Mouse (Mus musculus) liver, postnatal 0 days (tissue): ENCODE data around the gene Aarsd1. TPM values are rescaled to one million over a fixed set of nuclear protein-coding genes. Genes with fewer than 3 reads are reported as not detected.

Experiments
- ATAC-seq: fragments of 200-750 bp; cut with Nextera tagmentation; 2 replicates; pipeline ENCODE4 v1.8.0; 2017; ENCODE audit warnings: mild to moderate bottlenecking, moderate library complexity
- DNase-seq: peaks from one replicate; pipeline ENCODE4 v3.0.0-alpha.2; 2016
- H3K27ac ChIP-seq: fragments of 300-500 bp; sonication (generic); 2 replicates; pipeline ENCODE4 v1.5.1; 2014; ENCODE audit warnings: antibody characterized with exemption, moderate library complexity, mild to moderate bottlenecking, low read depth
- H3K27me3 ChIP-seq: fragments of 300-500 bp; sonication (generic); 2 replicates; pipeline ENCODE4 v1.6.1; 2014; ENCODE audit warnings: low read length, control low read depth, mixed read lengths; ENCODE audit not compliant: insufficient read depth
- H3K36me3 ChIP-seq: fragments of 300-500 bp; sonication (generic); replicated peaks from 2 replicates; pipeline ENCODE4 v1.6.1; 2014; ENCODE audit warnings: mild to moderate bottlenecking, control low read depth, low read length, moderate library complexity, mixed read lengths; ENCODE audit not compliant: insufficient read depth
- H3K4me1 ChIP-seq: fragments of 300-500 bp; sonication (generic); 2 replicates; pipeline ENCODE4 v1.6.1; 2014; ENCODE audit warnings: antibody characterized with exemption, mild to moderate bottlenecking, control low read depth; ENCODE audit not compliant: insufficient read depth
- H3K4me2 ChIP-seq: fragments of 300-500 bp; sonication (generic); 2 replicates; pipeline ENCODE4 v1.6.1; 2014; ENCODE audit warnings: low read depth, mild to moderate bottlenecking, low read length, moderate library complexity, mixed read lengths
- H3K4me3 ChIP-seq: fragments of 300-500 bp; sonication (generic); 2 replicates; pipeline ENCODE4 v1.5.1; 2014; ENCODE audit warnings: low read depth, low read length
- H3K9ac ChIP-seq: fragments of 300-500 bp; sonication (generic); replicated peaks from 2 replicates; pipeline ENCODE4 v1.6.1; 2014; ENCODE audit warnings: mild to moderate bottlenecking, moderate library complexity
- H3K9me3 ChIP-seq: fragments of 300-500 bp; sonication (generic); 2 replicates; pipeline ENCODE4 v1.6.1; 2016; ENCODE audit warnings: mild to moderate bottlenecking, control low read depth, low read length, mixed read lengths
- CTCF ChIP-seq: sonication (generic); IDR thresholded peaks from 2 replicates; pipeline ENCODE4 v1.5.1; 2016; ENCODE audit warnings: antibody characterized with exemption, low read depth
- EP300 ChIP-seq: IDR thresholded peaks from 2 replicates; pipeline ENCODE4 v1.6.1; 2016; ENCODE audit warnings: antibody characterized with exemption, low read depth, mild to moderate bottlenecking
- WGBS: fragments of 180-500 bp; shearing (Covaris S2); extraction: QIAGEN DNeasy Blood & Tissue Kit; methylation state at CpG from one replicate; pipeline ENCODE4 v1.1.7; 2014; ENCODE audit not compliant: insufficient replicate concordance; 5-methylcytosine and 5-hydroxymethylcytosine counted together
- polyA plus RNA-seq: library from polyadenylated mRNA; unstranded; fragments of >200 nt; fragmentation: Nextera tagmentation; extraction: Ambion mirVana; gene quantifications from 2 replicates; pipeline ENCODE4 v1.2.1, GENCODE M21; 2015

Gene Aarsd1
- polyA plus RNA-seq, 1 experiment from 2014 or later, result 23.7 TPM

GRCm38 (mm10) chr11:101431327-101431726 is 13.9 kb upstream of the Aarsd1 start:
- Histone ChIP-seq H3K27ac (no peak overlapping the region), H3K9ac (no peak overlapping the region), H3K36me3 (peaks cover 45% of the 10 kb centered on the region), H3K9me3 (no peaks in the 10 kb centered on the region), H3K27me3 (no peaks in the 10 kb centered on the region), H3K4me3 (no peak overlapping the region), H3K4me1 (peaks cover 5% of the 10 kb centered on the region), H3K4me2 (no peak overlapping the region)
- 91% methylated on average over 9 of the region's 9 CpGs for WGBS
- no peak for ATAC-seq
- no peak for TF ChIP-seq EP300
- TF ChIP-seq CTCF, result no peak
- no peak for DNase-seq

GRCm38 (mm10) chr11:101426165-101426564 is 8.8 kb upstream of the Aarsd1 start:
- TF ChIP-seq CTCF (no peak), EP300 (no peak)
- Histone ChIP-seq H3K4me3 (peak overlapping the region; percentile 80), H3K4me2 (peak overlapping the region; percentile 93), H3K36me3 (peaks cover 15% of the 10 kb centered on the region), H3K4me1 (peaks cover 23% of the 10 kb centered on the region), H3K27ac (no peak overlapping the region), H3K9me3 (no peaks in the 10 kb centered on the region), H3K27me3 (no peaks in the 10 kb centered on the region), H3K9ac (0 out of 2 replicates have a peak overlapping the region, but pooled peaks have one; percentile 80)
- WGBS, result 54% methylated on average over 8 of the region's 8 CpGs
- DNase-seq (no peak), ATAC-seq (no peak)

GRCm38 (mm10) chr11:101424925-101425813 is 7.8 kb upstream of the Aarsd1 start, which contains the start of the genes Rundc1 and Ptges3l:
Gene Rundc1 (plus strand): TSS chr11:101425085.
Gene Ptges3l (minus strand): TSS chr11:101425333.
- Histone ChIP-seq H3K27ac (peak within 1 kb of the TSS; percentile 75), H3K9ac (peak within 1 kb of the TSS; percentile 80), H3K9me3 (no peaks in the 10 kb centered on the region), H3K4me1 (peaks cover 23% of the 10 kb centered on the region), H3K36me3 (peaks cover 8% of the 10 kb centered on the region; the same call in 1 of the 2 replicates), H3K4me2 (peak within 1 kb of the TSS; percentile 93), H3K27me3 (no peaks in the 10 kb centered on the region), H3K4me3 (peak within 1 kb of the TSS; percentile 80)
- peak; percentile 94 for ATAC-seq
- under 1% methylated on average over 71 of the region's 81 CpGs for WGBS
- peak; percentile 99 for DNase-seq
- peak; percentile 69 for TF ChIP-seq CTCF
- no peak for TF ChIP-seq EP300

- DNase-seq (peak; percentile 25), ATAC-seq (peak; percentile 11; the same call in 1 of the 2 replicates)
- no peak for TF ChIP-seq CTCF
- TF ChIP-seq EP300, result no peak
Observed at GRCm38 (mm10) chr11:101424105-101424851, 6.9 kb upstream of the Aarsd1 start, which contains the start of gene Gm27029. Gene Gm27029 (minus strand): TSS chr11:101424796.

GRCm38 (mm10) chr11:101420148-101420547 is 2.7 kb upstream of the Aarsd1 start:
- TF ChIP-seq EP300 (no peak), CTCF (no peak)
- H3K27me3 ChIP-seq, result no peaks in the 10 kb centered on the region
- WGBS, result 70% methylated on average over 5 of the region's 5 CpGs
- no peak overlapping the region for H3K27ac ChIP-seq
- peaks cover 17% of the 10 kb centered on the region for H3K4me1 ChIP-seq
- H3K9ac ChIP-seq, result no peak overlapping the region
- H3K4me3 ChIP-seq, result no peak overlapping the region
- H3K36me3 ChIP-seq, result no peaks in the 10 kb centered on the region
- DNase-seq (no peak), ATAC-seq (no peak)
- no peak overlapping the region for H3K4me2 ChIP-seq
- H3K9me3 ChIP-seq, result no peaks in the 10 kb centered on the region

More at GRCm38 (mm10) chr11:101424105-101424851, 6.9 kb upstream of the Aarsd1 start, which contains the start of gene Gm27029:
- H3K27me3 ChIP-seq, result no peaks in the 10 kb centered on the region
- peak within 1 kb of the TSS; percentile 93 for H3K4me2 ChIP-seq
- H3K27ac ChIP-seq, result peak within 1 kb of the TSS; percentile 75
- 0 out of 2 replicates have a peak, but pooled peaks cover 1% of the 10 kb centered on the region for H3K36me3 ChIP-seq
- H3K9ac ChIP-seq, result peak within 1 kb of the TSS; percentile 80
- no peaks in the 10 kb centered on the region for H3K9me3 ChIP-seq
- WGBS, result 8% methylated on average over 23 of the region's 23 CpGs
- peaks cover 23% of the 10 kb centered on the region for H3K4me1 ChIP-seq
- H3K4me3 ChIP-seq, result peak within 1 kb of the TSS; percentile 80
